Mouse (Mus musculus) limb, embryonic 10.5 days (tissue): ENCODE results near the gene Alk. TPM values are rescaled to one million over a fixed set of nuclear protein-coding genes. Genes with fewer than 3 reads are reported as not detected.

Experiments
- DNase-seq: peaks from one replicate; pipeline ENCODE4 v3.0.0-alpha.2; 2017; ENCODE audit warnings: low spot score
- H3K27ac ChIP-seq: fragments of 300-500 bp; sonication (generic); 2 replicates; pipeline ENCODE4 v1.5.1; 2016; ENCODE audit warnings: mild to moderate bottlenecking
- H3K27me3 ChIP-seq: fragments of 300-500 bp; sonication (generic); 2 replicates; pipeline ENCODE4 v1.6.1; 2016; ENCODE audit warnings: low read depth, mild to moderate bottlenecking; ENCODE audit not compliant: poor library complexity, severe bottlenecking
- H3K36me3 ChIP-seq: fragments of 300-500 bp; sonication (generic); 2 replicates; pipeline ENCODE4 v1.6.1; 2016; ENCODE audit warnings: mild to moderate bottlenecking, moderate library complexity
- H3K4me1 ChIP-seq: fragments of 300-500 bp; sonication (generic); 2 replicates; pipeline ENCODE4 v1.6.1; 2016
- H3K4me3 ChIP-seq: fragments of 300-500 bp; sonication (generic); 2 replicates; pipeline ENCODE4 v1.5.1; 2016; ENCODE audit warnings: mild to moderate bottlenecking, moderate library complexity
- H3K9me3 ChIP-seq: fragments of 300-500 bp; sonication (generic); replicated peaks from 2 replicates; pipeline ENCODE4 v1.6.1; 2016; ENCODE audit warnings: mild to moderate bottlenecking
- WGBS: fragments of 180-500 bp; shearing (Covaris S2); methylation state at CpG from one replicate; pipeline ENCODE4 v1.1.7; 2016; 5-methylcytosine and 5-hydroxymethylcytosine counted together
- polyA plus RNA-seq: library from polyadenylated mRNA; unstranded; fragments of >200 nt; fragmentation: Nextera tagmentation; extraction: Ambion mirVana; gene quantifications from 2 replicates; pipeline ENCODE4 v1.2.1, GENCODE M21; 2016

The Alk gene
- 0.04 TPM in 1 of 2 replicates, not detected in the other for polyA plus RNA-seq

DNA sequence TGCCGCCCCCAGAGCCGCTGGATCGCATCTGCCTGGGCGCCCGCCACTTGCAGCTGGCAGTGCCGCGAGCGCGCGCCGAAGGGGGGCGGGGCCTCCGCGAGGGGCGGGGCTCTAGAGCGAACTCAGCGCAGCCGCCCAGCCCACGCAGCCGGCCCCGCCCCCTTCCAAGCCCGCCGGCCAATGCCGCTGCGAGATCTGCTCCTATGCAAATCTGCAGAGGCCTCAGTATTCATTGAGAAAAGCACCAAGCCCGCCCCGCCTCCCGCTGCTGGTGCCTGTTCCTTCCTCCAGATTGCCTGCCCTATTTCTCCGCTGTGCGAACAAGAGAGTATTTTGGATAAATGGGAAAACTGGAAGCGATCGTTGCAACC lies at the start of gene Alk:
TSS of gene Alk (minus strand) at position 18 of the 371 bp plus-strand sequence.
- Histone ChIP-seq H3K9me3 (no peaks in the 10 kb centered on the region), H3K4me1 (peaks cover 18% of the 10 kb centered on the region), H3K36me3 (no peaks in the 10 kb centered on the region), H3K4me3 (peak within 1 kb of the TSS; percentile 55), H3K27ac (no peak within 1 kb of the TSS), H3K27me3 (peaks cover 38% of the 10 kb centered on the region)
- DNase-seq = peak; percentile 93
- WGBS = under 1% methylated on average over 32 of the region's 32 CpGs

DNA sequence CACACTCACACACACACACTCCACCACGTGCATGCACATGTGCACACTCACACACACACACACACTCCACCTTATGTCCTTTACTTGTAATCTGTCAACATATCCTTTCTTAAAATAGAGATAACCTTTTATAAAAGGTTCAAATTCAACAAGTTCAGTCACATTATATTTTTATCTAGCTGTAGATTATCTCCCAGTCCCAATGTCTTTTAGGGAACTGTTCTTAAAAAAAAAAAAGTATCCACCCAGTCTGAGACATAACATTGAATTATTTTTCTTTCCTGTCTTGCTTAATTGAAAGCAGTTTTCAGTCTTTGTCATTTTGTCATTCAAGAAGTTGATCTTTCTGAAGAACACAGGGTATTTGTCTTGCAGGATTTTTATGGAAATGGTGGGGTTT lies 48.4 kb upstream of the Alk start:
- WGBS = 85% methylated on average over 1 of the region's 1 CpGs
- DNase-seq = no peak
- Histone ChIP-seq H3K36me3 (no peaks in the 10 kb centered on the region), H3K27me3 (no peaks in the 10 kb centered on the region), H3K4me3 (no peak overlapping the region), H3K9me3 (no peaks in the 10 kb centered on the region), H3K27ac (no peak overlapping the region), H3K4me1 (no peaks in the 10 kb centered on the region)

DNA sequence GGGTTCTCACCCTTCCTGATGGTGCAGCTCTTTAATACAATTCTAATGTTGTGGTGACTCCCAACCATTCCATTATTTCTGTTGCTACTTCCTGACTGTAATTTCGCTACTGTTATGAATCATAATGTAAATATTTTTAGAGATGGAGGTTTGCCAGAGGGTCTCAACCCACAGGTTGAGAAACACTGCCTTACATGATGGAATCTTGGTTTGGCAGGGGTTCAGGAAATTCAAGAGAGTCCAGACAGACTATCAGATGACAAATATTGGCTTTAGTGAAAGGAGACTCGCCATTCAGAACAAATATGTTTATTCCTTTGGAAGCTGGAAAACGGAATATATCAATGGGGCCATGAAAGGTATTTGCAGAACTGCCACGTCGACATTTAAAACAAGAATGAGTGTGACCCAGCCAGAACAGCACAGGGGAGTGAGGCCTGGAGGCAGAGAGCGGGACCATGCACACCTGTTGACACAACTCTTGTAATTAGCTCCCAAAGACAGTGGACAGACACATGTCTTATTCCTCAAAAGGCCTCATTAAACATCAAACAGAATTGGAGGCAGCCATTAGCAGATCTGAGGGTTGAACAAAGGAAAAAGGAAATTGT lies 44.3 kb upstream of the Alk start:
- no peaks in the 10 kb centered on the region for H3K4me1 ChIP-seq
- H3K9me3 ChIP-seq = no peaks in the 10 kb centered on the region
- DNase-seq = no peak
- H3K27me3 ChIP-seq = no peaks in the 10 kb centered on the region
- H3K4me3 ChIP-seq = no peak overlapping the region
- no peak overlapping the region for H3K27ac ChIP-seq
- 72% methylated on average over 6 of the region's 6 CpGs for WGBS
- no peaks in the 10 kb centered on the region for H3K36me3 ChIP-seq

DNA sequence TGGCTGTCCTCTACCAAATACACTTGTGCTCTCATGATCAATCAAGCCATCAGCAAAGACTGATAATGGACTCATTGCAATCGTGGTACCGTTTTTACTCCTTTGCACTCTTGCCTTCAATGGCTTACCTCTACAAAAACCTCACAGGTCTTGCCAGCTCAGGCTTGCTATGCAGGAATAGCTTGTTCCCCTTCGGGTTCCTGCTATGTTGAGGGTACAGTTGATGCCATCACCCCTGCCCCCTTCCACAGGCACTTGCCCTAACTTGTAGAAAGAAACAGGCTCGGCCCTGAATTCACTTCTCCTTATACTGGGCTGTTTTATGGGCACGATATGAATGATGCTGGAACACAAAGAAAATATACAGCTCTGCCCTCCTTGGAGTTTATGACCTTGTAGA lies 41.7 kb upstream of the Alk start:
- 88% methylated on average over 5 of the region's 5 CpGs for WGBS
- Histone ChIP-seq H3K4me3 (no peak overlapping the region), H3K27ac (no peak overlapping the region), H3K9me3 (no peaks in the 10 kb centered on the region), H3K4me1 (no peaks in the 10 kb centered on the region), H3K27me3 (no peaks in the 10 kb centered on the region), H3K36me3 (no peaks in the 10 kb centered on the region)
- DNase-seq = no peak

DNA sequence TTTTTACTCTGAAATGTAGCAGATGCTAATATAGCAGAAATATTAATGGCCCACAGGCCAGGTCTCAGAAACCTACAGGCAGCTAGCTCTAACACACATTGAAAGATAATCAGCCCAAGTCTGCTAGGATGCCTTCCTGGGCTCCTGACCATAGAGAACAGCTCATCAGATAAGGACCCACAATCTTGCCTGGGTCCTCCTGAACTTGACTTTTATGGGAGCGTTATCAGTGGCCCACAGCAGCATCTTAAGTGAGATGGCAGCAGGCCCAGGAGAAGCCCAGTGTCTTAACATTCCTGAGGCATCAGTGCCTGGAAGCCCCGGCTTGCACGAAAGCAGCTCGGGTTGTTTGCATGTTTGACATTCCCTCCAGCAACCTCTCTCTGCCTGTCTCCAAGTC lies 35.7 kb upstream of the Alk start:
- no peak overlapping the region for H3K27ac ChIP-seq
- DNase-seq = no peak
- no peaks in the 10 kb centered on the region for H3K27me3 ChIP-seq
- no peaks in the 10 kb centered on the region for H3K36me3 ChIP-seq
- no peak overlapping the region for H3K4me3 ChIP-seq
- H3K9me3 ChIP-seq = no peaks in the 10 kb centered on the region
- 75% methylated on average over 4 of the region's 4 CpGs for WGBS
- H3K4me1 ChIP-seq = peaks cover 5% of the 10 kb centered on the region; the same call in 1 of the 2 replicates

DNA sequence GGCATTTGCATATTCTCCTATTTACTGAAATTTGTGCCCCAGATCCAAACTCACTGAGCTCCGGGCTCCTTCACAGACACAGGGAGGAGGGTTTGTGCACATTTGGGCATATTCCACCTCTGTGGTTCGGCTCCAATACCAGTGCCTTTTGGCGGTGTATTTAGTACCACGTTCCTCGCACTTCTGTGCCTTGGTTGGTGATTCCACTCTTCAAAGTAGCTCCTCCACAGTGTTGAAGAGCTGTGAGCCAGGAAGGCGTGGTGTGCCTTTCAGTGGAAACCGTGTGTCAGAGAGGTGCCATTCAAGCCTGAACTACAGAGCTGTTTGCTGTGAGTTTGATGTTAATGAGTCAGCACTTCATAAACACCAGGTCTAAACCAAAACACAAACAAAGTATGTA lies 35.0 kb upstream of the Alk start:
- Histone ChIP-seq H3K9me3 (no peaks in the 10 kb centered on the region), H3K4me1 (peaks cover 5% of the 10 kb centered on the region; the same call in 1 of the 2 replicates), H3K27ac (no peak overlapping the region), H3K27me3 (no peaks in the 10 kb centered on the region), H3K36me3 (no peaks in the 10 kb centered on the region), H3K4me3 (no peak overlapping the region)
- no peak for DNase-seq
- 78% methylated on average over 7 of the region's 7 CpGs for WGBS

DNA sequence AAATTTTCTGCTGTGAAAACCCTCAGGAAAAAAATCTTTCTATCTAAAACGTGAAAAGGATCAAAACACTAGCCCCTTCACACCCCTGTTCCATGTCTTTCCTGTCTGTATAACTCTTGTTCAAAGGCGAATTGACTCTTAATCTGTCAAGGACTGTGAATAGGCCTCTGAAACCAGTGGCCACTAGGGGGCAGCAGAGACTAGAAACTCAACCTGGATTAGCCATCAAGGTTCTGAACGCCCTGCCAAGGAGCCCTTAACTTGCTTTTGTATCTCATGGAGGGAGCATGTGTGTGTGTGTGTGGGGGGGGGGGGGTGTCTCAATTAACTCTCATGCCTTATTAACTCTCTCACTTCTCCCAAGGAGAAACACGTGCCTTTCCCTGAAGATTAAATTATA lies 1.8 kb upstream of the Alk start:
- peak; percentile 90 for DNase-seq
- WGBS = 14% methylated on average over 4 of the region's 4 CpGs
- H3K27me3 ChIP-seq = peaks cover 38% of the 10 kb centered on the region

DNA sequence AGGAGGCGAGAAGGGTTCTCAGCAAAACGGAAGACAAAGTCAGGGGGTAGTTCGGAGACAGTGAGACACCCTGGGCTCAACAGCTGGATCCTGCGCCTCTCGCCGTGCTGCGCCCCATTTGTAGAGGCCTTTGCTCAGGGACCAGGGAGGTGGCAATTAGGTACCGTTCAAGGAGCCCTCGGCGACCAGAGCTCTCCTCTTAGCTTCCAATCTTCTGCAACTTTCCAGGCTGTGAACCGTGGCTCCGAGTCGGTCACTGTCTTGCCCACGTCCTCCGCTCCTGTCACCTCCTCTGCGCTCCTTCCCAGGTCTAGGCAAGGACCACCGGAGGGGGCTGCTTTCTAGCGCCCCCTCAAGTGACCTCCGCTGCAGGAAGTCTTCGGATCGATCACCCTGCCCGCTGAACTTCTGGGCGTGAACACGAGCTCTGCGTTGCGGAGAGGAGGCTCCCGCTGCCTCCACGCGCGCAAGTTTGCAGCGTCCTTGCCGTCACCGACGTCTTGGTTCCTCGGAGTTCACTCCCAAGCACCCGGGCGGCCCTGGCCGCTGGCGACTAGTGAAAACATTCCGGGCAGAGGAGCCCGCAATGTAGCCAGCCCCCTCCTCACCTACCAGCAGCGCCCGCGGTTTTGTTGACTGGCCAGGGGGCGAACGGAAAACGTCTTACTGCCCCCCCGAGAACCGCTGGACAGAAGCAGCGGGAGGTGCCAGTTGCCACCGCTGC lies 379 bp downstream of the Alk start:
- Histone ChIP-seq H3K4me1 (peaks cover 18% of the 10 kb centered on the region), H3K36me3 (no peaks in the 10 kb centered on the region), H3K27ac (no peak overlapping the region), H3K27me3 (peaks cover 38% of the 10 kb centered on the region), H3K9me3 (no peaks in the 10 kb centered on the region), H3K4me3 (peak overlapping the region; percentile 55)
- DNase-seq = peak; percentile 34
- WGBS = 2% methylated on average over 51 of the region's 51 CpGs

More for the DNA sequence above, 1.8 kb upstream of the Alk start:
- H3K4me1 ChIP-seq = peaks cover 18% of the 10 kb centered on the region
- no peak overlapping the region for H3K4me3 ChIP-seq
- H3K36me3 ChIP-seq = no peaks in the 10 kb centered on the region
- no peak overlapping the region for H3K27ac ChIP-seq
- no peaks in the 10 kb centered on the region for H3K9me3 ChIP-seq

DNA sequence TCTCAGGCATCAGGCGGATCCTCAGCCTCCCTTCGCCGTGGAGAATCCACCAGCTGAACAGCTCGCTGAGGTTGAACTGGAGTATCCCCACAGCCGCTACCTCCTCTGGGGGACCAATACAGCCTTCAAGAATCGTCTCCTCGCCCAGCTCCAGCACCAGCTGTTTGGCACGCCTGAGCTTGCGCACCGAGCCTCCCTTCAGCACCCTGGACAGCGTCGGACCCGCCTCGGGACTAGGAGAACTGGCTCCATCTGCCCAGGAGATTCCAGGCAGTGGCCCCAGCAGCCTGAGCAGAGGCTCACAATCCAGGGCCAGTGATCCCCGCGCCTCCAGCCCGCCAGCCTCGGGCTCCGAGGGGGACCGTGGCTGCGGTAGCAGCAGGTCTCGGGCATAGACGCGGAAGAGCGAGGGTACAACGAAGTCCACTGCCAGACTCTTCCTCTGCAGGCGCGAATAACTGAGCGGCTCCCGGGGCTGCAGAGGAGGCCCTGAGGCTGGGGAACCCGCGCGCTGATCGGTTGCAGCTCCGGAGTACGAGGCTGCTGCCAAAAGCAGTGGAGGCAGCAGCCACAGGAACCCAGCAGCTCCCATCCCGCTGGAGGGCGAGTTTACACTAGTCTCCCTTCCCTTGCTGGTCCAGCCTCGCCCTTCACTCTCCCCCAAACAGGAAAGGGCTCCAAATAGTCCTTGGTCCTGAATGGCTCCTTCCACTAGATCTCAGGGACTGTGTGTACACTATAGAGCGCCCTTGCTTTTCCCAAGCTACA lies 1.1 kb downstream of the Alk start:
- peaks cover 18% of the 10 kb centered on the region for H3K4me1 ChIP-seq
- H3K36me3 ChIP-seq = no peaks in the 10 kb centered on the region
- no peaks in the 10 kb centered on the region for H3K9me3 ChIP-seq
- peak overlapping the region; percentile 55 for H3K4me3 ChIP-seq
- under 1% methylated on average over 40 of the region's 40 CpGs for whole genome bisulfite sequencing
- DNase-seq = peak; percentile 96
- H3K27ac ChIP-seq = no peak overlapping the region
- H3K27me3 ChIP-seq = peaks cover 38% of the 10 kb centered on the region

DNA sequence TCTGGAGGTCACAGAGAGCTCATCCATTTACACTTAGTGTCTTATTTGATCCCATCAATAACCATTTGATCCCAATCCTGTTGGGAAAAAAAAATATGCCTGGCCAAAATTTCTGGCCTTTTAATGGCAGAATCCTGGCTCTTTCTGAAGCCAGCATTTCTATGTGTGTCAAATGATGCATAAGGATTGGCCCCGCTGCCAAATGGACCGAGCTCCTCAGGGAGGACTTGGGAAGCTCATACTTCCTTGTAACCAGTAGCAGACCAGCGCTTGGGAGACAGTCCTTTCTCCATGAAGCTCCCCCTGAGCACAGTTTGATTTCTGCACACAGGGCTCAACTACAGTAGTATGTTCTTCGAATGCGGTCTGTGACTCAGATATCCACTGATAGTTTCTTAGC lies 3.6 kb downstream of the Alk start:
- no peak for DNase-seq
- Histone ChIP-seq H3K9me3 (no peaks in the 10 kb centered on the region), H3K27ac (no peak overlapping the region), H3K4me1 (peaks cover 18% of the 10 kb centered on the region), H3K36me3 (no peaks in the 10 kb centered on the region), H3K27me3 (peaks cover 38% of the 10 kb centered on the region), H3K4me3 (no peak overlapping the region)
- WGBS = 89% methylated on average over 5 of the region's 5 CpGs

DNA sequence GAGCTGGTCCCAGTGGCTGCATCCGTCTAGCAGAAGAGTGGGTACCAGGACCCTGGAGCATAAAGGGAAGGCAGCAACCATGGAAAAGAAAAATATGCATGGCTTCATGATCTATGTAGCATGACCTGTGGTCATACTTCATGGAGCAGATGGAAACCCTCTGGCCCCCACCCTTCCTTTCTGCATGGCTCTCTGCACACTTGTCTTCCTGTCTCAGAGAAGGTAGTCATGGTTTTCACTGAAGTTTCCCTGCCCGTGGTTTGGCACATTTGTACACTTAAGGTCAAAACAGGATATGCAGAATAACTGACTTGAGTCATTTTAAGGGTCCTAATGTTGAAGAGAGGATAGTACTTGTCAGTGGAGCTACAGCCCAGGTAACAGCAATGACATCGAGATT lies 16.8 kb downstream of the Alk start:
- no peak overlapping the region for H3K27ac ChIP-seq
- WGBS = 90% methylated on average over 3 of the region's 3 CpGs
- H3K36me3 ChIP-seq = no peaks in the 10 kb centered on the region
- H3K4me1 ChIP-seq = no peaks in the 10 kb centered on the region
- no peaks in the 10 kb centered on the region for H3K9me3 ChIP-seq
- H3K4me3 ChIP-seq = no peak overlapping the region
- no peaks in the 10 kb centered on the region for H3K27me3 ChIP-seq
- no peak for DNase-seq

DNA sequence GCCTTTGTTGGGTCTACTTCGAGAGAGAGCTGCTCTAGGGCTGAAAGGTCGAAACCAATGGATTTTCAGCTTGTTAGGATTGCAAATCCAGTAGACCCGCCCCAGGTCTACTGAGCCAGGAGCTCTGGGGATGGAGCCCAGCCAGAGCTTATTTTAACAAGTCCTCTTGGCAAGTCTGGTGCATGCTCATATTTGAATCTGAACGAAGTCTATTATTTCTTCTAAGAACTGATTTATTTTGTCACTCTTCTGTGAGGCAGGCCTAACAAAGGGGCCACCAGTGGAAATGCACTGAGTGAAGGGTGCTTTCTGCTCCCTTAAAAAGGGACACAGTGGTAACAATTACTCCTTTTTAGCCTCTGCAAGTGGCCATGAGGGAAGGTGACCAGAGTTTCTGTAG lies 24.3 kb downstream of the Alk start:
- Histone ChIP-seq H3K9me3 (no peaks in the 10 kb centered on the region), H3K27ac (no peak overlapping the region), H3K4me1 (no peaks in the 10 kb centered on the region), H3K27me3 (no peaks in the 10 kb centered on the region), H3K4me3 (no peak overlapping the region), H3K36me3 (no peaks in the 10 kb centered on the region)
- WGBS = 81% methylated on average over 4 of the region's 4 CpGs
- DNase-seq = no peak

DNA sequence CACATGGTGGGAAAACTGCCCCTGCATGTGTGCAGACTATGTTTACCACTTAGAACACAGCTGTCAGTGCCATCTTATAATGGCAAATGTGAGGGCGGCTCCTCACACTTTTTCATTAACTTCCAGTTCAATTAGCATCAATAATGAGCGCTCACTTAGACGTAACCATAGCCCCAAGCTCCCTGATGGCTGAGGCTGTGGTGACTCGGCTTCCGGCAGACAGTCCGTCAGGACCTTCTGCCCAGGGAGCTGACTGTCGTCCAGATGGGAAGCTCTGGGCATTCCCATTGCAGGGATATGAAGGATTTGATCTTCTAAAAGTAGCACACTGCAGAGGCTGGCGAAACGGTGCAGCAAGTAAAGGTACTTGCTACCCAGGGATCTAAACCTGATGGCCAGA lies 25.1 kb downstream of the Alk start:
- Histone ChIP-seq H3K27ac (no peak overlapping the region), H3K9me3 (no peaks in the 10 kb centered on the region), H3K4me3 (no peak overlapping the region), H3K36me3 (no peaks in the 10 kb centered on the region), H3K27me3 (no peaks in the 10 kb centered on the region), H3K4me1 (no peaks in the 10 kb centered on the region)
- WGBS = 91% methylated on average over 9 of the region's 9 CpGs
- DNase-seq = no peak
